Mouse (Mus musculus): ENCODE measurements around the gene Mfsd6l.

Gene Mfsd6l

DNA sequence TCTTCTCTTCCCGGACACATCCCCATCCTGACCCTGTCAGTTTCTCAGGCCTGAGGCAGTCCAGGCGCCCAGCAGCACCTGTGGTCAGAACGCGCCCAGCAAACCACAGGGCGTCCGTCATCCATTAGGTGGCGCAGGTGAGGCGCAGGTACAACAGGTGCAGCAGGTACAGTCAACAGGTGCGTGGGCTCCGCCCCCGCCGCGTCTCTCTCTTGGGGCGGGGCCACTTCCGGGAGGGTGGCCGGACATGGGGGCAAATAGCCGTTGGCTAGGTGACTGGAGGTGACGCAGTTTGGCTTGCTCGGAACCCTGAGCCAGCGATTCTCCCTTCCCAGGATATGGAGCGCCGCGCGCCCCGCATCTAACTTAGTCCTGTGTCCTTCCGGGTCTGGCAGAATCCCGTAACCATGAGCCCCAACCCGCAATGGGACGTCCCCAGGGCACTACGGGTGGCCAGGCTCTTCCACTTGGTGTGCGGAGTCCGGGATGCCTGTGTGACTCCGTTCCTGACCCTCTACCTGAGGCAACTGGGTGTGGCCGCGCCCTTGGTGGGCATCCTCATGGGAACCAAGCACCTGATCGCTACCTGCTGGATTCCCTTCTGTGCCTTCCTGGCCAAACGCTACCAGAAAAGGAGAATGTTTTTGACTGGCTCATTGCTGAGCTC is at the start of gene Mfsd6l:
Gene Mfsd6l (plus strand): TSS at position 269 of the 667 bp plus-strand sequence.
- no peak for DNase-seq (ENCODE audit: low read depth, low spot score)

- no peak for DNase-seq (ENCODE audit: low read depth, low spot score)
These were observed 48.7 kb upstream of the Mfsd6l start for GRCm38 (mm10) chr11:68507246-68507645.

- DNase-seq (ENCODE audit: low read depth, low spot score), result no peak
These were observed 47.4 kb upstream of the Mfsd6l start for GRCm38 (mm10) chr11:68508619-68509018.

DNA sequence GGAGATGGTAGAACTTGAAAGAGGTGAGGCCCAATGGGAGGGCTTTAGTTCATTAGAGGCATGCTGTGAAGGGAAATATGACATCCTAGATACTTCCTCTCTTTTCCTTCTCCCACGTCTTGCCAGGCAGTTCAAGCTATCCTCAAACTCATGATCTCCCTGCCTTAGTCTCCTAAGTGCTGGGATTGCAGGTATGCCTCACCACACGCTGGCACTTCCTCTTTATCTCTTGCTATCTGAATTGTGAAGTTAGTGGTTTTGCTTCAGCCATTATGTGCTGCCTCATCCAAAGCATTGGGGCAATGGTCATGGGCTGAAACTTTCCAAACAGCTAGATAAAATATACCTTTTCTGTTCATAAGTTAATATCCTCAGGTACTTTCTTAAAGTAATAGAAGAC is 46.8 kb upstream of the Mfsd6l start:
- no peak for DNase-seq (ENCODE audit: low read depth, low spot score)

GRCm38 (mm10) chr11:68513969-68514368 is 42.0 kb upstream of the Mfsd6l start:
- DNase-seq (ENCODE audit: low read depth, low spot score), result peak; percentile 60

DNA sequence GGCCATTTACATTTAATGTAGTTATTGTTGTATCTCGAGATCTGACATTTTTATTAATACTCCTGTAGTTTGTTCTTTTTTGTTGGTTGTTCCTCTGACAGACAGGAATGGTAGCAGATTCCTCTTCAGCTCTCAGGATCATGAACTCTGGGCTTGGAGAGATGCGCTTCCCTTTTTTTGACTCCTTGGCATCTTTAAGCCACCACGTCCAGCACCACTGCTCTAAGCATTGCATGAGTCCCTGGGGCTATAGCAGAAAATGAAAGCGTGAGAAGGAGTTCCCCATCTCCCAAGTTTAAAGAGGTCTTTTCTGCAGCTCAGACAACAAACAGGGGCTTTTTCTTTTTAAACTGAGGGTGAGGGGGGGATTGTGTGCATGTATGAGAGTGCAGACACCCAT is 36.6 kb upstream of the Mfsd6l start:
- no peak for DNase-seq (ENCODE audit: low read depth, low spot score)

- no peak for DNase-seq (ENCODE audit: low read depth, low spot score)
These were observed 36.2 kb upstream of the Mfsd6l start for GRCm38 (mm10) chr11:68519815-68520214.

DNA sequence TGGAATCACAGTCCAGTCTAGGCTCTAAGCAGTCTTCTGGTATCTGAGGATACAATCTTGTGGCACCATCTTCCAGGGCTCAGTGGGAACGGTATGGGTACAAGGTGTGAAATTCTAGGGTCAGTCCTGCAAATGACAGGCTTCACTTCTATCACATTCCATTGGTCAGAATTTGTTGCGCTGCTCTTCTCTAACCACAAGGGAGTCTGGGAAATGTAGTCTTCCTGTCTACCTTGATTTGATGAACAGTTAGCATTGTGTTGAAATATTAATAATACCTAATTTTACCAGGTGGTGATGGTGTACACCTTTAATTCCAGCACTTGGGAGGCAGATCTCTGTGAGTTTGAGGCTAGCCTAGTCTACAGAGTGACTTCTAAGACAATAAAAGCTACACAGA is 35.5 kb upstream of the Mfsd6l start:
- DNase-seq (ENCODE audit: low read depth, low spot score), result no peak

DNA sequence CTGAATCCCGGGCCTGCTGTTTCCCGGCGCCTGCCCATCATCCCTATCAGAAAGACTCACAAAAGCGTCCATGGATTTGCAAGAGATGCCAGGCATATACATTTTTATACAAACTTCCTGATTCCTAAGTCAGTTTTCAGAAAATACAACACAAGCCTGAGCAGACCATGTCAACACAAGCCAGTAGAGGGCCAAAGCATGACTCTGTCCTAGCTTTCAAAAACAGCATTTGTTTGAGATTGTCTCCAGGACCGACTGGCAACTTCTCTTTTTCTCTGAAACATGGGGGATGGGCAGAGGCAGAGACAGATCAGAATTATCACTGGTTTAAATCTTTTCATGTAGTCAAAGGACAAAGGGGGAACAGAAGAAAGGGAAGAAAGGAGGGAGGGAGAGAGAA is 34.6 kb upstream of the Mfsd6l start:
- DNase-seq (ENCODE audit: low read depth, low spot score), result no peak

GRCm38 (mm10) chr11:68526441-68526840 is 29.5 kb upstream of the Mfsd6l start:
- peak; percentile 59 for DNase-seq (ENCODE audit: low read depth, low spot score)

DNA sequence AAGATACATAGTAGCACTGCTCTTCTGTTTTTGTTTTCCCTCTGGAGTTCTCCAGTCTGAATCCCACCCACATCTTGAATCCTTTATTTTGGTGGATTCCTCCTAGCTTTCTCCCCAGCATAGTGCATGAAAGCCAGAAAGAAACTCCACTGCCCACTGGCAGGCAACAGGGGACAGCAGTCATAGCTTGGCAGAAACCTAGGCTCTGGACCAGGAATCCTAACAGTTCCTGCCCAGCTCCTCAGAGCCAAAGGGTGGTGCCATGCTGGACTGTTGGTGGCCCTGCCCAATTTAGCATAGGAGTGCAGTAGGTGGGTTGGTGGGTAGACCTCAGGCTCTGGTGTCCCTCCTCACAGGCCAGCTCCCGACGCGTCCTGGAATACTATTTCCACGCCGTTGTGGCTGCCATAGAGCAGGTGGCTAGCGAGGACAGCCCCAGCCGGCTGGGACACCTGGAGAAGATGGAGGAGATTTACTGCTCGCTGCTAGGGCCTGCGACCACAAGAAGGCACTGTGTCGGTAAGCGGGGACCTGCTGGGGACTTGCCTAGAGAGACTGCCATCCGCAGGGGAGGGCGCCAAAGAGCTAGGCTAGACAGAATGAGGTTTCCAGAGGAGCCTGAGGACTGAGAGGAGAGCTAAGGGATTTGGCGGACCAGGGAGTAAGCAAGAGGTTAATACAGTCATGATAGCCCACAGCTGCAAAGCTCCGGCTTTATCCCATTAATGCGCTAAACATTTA is 24.8 kb upstream of the Mfsd6l start:
- peak; percentile 92 for DNase-seq (ENCODE audit: low read depth, low spot score)

DNA sequence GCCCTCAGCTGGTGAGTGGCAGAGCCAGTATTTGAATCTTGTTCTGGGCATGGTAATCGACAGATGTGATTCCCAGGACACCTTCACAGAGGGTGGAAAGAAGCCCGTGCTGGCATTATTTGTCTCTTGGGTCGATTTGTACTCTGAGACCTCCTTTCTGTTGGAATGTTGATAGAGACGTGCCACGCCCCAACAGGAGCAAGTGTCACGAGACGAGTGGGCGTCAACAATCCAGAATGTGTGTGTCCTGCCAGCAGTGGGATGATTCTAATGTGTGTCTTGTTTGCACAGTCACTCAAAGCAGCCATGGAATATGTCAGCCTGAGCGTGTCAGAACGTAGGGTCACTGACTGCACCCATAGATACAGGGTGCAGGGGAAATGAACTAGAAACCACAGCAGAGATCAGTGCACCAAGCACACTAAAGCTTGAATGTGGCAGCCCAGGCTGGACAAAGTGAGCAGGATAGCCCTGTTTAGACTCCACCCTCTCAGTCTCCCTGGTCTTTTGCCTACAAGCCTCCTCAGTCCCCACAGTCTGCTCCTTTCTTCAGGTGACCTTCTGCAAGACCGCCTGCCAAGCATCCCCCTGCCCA is 23.9 kb upstream of the Mfsd6l start:
- no peak for DNase-seq (ENCODE audit: low read depth, low spot score)

DNA sequence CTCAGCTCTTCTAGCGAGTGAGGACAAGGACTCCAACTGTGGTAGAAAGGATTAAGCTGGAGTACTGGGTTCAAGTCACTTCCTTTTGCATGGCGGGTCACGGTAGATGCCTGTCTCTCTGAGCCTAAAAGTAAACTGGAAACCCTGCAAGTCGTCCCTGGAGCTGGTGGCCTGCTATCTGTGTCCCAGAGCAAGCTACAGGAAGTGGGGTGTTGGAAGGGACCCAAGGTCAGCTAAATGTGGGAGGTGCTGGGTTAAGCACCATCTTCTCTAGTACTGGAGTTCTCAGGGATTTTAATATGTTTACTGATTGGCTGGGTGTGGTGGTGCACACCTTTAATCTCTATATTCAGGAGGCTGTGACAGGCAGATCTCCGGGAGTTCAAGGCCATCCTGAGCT is 23.2 kb upstream of the Mfsd6l start:
- DNase-seq (ENCODE audit: low read depth, low spot score), result no peak

GRCm38 (mm10) chr11:68533971-68534475 is 22.0 kb upstream of the Mfsd6l start:
- peak; percentile 69 for DNase-seq (ENCODE audit: low read depth, low spot score)

GRCm38 (mm10) chr11:68536026-68536425 is 20.0 kb upstream of the Mfsd6l start:
- DNase-seq (ENCODE audit: low read depth, low spot score), result no peak

DNA sequence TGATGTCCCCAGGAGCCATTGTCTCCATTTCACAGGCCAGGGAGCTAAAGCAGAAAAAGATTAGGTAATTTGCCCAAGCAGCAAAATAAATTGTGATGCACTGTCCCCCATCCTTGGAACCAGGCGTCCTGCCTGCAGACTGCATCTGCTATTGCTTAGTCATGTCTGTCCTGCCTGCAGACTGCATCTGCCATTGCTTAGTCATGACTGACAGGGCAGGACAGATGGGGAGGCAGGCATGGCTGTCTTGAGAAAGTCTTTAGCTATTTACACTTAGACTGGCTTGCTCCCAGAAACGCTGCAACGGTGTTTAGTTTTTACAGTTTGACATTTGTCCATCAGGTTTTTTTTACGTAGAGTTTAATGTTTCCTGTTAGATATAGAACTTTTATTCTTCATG is 19.5 kb upstream of the Mfsd6l start:
- DNase-seq (ENCODE audit: low read depth, low spot score), result peak; percentile 89

GRCm38 (mm10) chr11:68539621-68540020 is 16.4 kb upstream of the Mfsd6l start:
- peak; percentile 77 for DNase-seq (ENCODE audit: low read depth, low spot score)

- DNase-seq (ENCODE audit: low read depth, low spot score), result no peak
These were observed 11.4 kb upstream of the Mfsd6l start for GRCm38 (mm10) chr11:68544554-68544953.

DNA sequence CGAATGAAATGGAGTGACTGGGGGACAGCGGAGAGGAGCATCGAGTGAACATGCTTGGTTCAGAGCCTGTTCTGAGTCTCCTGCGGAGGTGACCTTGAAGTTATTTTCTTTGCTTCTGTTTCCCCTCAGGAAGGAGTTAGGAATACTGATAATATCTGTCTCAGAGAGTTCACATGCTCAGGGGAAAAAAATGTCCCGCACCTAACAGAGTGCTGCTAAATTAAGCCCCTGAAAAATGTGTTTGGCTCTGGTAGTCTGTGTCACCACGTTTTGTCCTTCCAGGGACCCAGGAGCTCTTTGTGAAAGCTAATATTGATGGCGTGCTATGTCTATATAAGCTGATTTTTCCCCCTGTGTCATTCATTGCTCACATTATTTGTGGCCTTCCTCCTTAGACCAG is 10.8 kb upstream of the Mfsd6l start:
- DNase-seq (ENCODE audit: low read depth, low spot score), result no peak

DNA sequence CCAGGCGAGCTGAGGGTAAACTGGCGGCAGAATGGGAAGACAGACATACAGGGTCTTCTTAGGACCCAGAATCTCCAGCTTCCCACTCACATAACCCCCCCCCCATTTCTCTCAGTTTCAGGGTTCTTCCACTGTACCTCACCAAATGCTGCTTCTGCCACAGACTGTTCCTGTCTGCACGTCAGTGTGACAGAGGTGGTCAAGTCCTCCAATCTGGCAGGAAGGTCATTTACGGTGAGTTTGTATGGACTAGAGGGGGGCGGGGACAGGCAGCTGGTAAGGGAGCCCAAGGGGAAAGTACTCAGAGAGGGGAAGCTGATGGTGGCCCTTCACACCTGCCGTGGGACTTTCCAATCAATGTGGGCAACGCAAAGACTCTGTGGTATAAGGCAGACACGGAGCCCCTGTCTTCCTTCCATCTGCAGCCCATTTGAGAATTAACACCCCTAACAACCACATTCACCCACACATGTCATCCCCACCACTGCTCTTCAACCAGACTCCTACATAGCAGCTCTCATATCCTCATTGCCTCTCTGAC is 10.2 kb upstream of the Mfsd6l start:
- DNase-seq (ENCODE audit: low read depth, low spot score), result no peak

DNA sequence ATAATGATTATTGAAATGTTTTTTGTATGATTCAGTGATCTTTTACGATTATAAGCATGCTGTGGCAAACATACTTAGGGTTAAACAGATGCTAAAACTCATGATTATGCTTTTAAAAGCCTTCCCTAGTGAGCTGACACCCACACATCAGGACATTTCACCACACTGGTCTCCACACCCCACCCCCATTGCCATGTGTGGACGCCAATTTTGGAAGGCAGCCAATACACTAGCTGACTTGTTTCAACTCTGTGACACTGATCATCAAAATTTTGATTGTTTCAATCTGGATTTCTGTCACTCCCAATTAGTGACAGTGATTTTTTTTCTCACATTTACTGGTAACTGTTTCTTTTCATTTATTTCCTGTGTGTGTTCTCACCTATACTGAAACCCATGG is 8.5 kb upstream of the Mfsd6l start:
- no peak for DNase-seq (ENCODE audit: low read depth, low spot score)

- no peak for DNase-seq (ENCODE audit: low read depth, low spot score)
These were observed 6.4 kb upstream of the Mfsd6l start for GRCm38 (mm10) chr11:68549597-68549996.

Measured in brain, adult 2 months (tissue).